Mouse (Mus musculus) thymus, adult 2 months (tissue): ENCODE data around the gene Il1rapl1.

Experiments
- CTCF ChIP-seq: fragments of 200-500 bp; IDR thresholded peaks from 2 replicates; pipeline ENCODE4 v1.5.1; 2012; ENCODE audit warnings: mild to moderate bottlenecking, control low read depth, low read length, moderate library complexity, borderline replicate concordance; ENCODE audit not compliant: control insufficient read depth, poor library complexity, insufficient read depth; ENCODE audit errors: extremely low read depth
- POLR2A ChIP-seq: fragments of 200-500 bp; IDR thresholded peaks from 2 replicates; pipeline ENCODE4 v1.6.1; 2012; ENCODE audit warnings: mild to moderate bottlenecking, low read length, control low read depth, moderate library complexity; ENCODE audit not compliant: control insufficient read depth, poor library complexity, insufficient read depth; ENCODE audit errors: extremely low read depth

DNA sequence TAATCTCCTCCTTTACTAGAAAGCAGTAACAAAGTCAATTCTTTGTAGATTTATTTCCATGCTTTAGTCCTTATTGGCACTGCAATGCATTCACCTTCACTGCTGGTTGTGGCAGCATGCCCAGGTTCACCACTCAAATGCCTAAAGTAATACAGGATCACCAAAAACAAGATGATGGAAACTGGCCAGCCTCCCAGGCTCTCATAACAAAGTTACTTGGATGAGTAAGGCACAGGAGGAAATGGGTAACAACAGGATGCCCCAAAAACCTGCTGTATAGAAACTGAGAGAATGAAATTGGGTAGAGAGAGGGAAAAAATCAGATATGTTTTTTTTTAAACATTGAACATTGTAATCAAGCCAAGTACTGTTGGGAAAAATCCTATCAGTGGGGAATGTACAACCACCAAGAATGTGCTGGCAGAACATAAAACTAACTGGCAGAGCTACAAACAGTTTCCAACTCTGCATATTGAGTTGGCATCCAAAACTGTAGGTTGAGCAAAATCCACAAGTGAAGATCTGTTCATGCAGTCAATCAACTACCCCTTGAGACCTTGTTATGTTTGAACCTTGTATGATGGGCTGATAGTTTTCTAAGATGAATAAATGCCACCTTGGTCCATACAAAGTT, 21.4 kb downstream of the Il1rapl1 start:
- TF ChIP-seq CTCF, result no peak
- TF ChIP-seq POLR2A, result no peak
